Mouse (Mus musculus) megakaryocyte, embryonic 14.5 days (primary cell): ENCODE results near the gene Kpnb1.

Experiments
- FLI1 ChIP-seq: IDR thresholded peaks from 2 replicates; pipeline ENCODE4 v1.6.1; 2012; ENCODE audit warnings: low read length, inconsistent platforms, mixed read lengths
- GATA1 ChIP-seq: IDR thresholded peaks from 3 replicates; pipeline ENCODE4 v1.6.1; 2012; ENCODE audit warnings: mixed read lengths, low read length, inconsistent platforms, borderline replicate concordance

- no peak for TF ChIP-seq GATA1
- TF ChIP-seq FLI1 = no peak
Measured at GRCm38 (mm10) chr11:97152662-97153287, 34.9 kb downstream of the Kpnb1 start.
